Mouse (Mus musculus) CD4-positive naive resting alpha-beta T cell, adult 76 days (primary cell): ENCODE results near the gene Plbd2. TPM values are rescaled to one million over a fixed set of nuclear protein-coding genes. Genes with fewer than 3 reads are reported as not detected.

Experiments
- total RNA-seq: library from RNA; stranded (reverse); gene quantifications from one replicate; pipeline ENCODE4 v1.2.4, GENCODE M21; 2023

The Plbd2 gene
- 15.7 TPM for total RNA-seq

DNA sequence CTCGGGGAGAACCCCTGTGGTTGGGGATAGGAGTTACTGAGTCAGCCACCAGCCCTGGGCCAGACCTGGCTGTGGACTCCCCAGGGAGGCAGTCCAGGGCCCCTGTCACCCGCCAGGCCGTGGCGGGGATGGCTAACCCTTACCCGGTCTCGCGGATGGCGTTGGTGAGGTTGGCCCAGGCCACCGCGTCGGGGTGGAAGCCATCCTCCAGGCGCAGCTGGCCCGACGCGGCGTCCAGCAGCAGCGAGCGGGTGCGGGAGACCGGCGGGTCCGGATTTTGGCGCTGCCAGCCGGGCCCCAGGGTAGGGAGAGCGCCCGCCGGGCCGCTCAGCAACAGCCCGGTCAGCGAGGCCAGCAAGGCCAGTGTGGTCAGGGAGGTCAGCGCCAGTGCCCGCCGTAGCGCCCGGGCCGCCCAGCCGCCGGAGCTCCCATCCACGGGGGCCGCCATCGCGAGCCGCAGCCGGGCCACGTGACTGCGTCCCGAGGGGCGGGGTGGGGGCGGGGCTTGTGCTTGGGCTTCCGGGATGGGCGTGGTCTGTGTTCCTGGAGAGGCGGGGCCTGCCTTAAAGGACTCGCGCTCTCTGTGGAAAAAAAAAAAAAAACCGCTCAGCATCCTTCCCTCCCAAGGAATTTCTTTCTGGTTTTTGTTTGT lies at the start of gene Plbd2:
Gene Plbd2 (minus strand): TSS at position 482 of the 652 bp plus-strand sequence.

DNA sequence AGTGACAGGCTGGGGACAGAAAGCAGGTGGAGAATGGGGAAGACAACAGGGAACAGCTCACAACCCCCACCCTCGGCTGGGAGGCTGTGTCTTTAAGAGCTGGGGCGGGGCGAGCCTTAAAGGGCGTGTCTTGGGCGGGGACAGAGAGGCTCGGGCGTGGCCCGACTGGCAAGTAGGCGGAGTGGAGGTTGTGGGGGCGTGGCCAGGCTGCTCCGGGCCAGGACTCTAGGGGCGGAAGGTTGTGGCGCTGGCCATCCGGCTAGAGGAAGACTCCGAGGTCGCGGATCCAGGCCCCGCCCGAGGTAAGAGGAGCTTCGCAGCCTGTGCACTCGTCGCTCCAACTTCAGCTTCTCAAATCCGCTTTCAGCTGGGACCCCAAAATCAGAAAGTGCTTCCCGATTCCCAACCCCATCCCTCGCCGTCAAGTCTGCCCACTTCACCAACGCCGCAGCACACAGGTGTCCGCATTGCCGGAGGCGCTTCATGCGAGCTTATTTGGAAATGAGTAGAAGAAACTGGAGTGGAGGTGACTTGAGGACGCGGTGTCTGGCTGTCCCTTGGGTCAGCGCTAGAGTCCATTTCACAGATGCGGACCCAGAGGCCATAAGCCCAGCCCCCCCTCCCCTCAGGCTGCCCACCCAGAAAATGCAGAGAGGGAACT lies 7.7 kb upstream of the Plbd2 start, which contains the start of gene Slc8b1:
Gene Slc8b1 (plus strand): TSS at position 187 of the 661 bp plus-strand sequence.

DNA sequence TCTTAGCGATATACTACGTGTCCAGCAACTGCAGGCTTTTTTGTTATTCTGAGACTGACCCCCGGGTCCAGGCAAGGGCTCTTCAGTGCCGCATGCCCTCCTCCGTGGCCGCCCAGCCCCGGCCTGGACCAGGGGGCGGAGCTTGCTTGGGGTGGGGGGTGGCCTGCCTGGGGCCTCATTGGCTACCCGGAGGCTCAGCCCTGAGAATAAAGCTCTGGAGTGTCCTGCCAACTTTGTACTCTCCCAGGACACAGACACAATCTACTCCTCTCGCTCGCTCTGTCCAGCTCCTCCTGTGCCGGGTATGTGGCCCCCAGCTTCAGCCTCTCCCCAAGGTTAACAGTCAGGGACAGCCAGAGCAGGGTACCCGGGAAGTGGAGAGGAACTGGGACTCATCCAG lies 27.1 kb downstream of the Plbd2 start, which contains the start of gene Sds:
Gene Sds (plus strand): TSS at position 231 of the 400 bp plus-strand sequence.

DNA sequence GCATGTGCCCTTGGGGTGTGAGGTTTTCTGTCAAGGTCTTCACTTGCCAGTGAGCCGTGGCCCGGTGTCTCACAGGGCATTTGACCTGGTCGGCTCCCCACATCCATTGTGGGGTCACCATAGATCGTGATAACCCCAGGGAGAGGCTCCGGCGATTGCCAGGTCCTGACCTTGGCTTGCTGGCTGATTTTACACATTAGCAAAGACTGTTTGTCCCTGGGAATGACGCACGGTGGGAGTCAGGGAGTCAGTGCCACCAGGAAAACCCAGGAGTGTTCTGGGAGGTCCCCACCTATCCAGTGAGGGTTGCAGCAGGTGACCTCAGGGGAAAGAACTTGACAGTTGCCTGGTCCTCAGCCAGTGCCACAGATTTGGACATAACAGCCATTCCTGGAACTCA lies 30.7 kb downstream of the Plbd2 start, which contains the start of gene Sdsl:
Gene Sdsl (minus strand): TSS at position 41 of the 400 bp plus-strand sequence.

Other genes with a start within 250 kb of the Plbd2 start
- not detected for gene Lhx5, start 71.9 kb downstream of the Plbd2 start, total RNA-seq
- gene Sdsl, start 30.8 kb downstream of the Plbd2 start, total RNA-seq: not detected
- not detected for gene Sds, start 27.1 kb downstream of the Plbd2 start, total RNA-seq
- 12.6 TPM for gene Slc8b1, start 7.5 kb upstream of the Plbd2 start, total RNA-seq
- 43.1 TPM for gene Tpcn1, start 85.0 kb upstream of the Plbd2 start, total RNA-seq
- 0.91 TPM for gene Iqcd, start 85.4 kb upstream of the Plbd2 start, total RNA-seq
- gene Rita1, start 109.0 kb upstream of the Plbd2 start, total RNA-seq: 4.6 TPM
- gene Ddx54, start 109.1 kb upstream of the Plbd2 start, total RNA-seq: 116 TPM
- gene Cfap73, start 130.6 kb upstream of the Plbd2 start, total RNA-seq: not detected
- gene Rasal1, start 145.2 kb upstream of the Plbd2 start, total RNA-seq: 23.9 TPM
- 197 TPM for gene Dtx1, start 208.3 kb upstream of the Plbd2 start, total RNA-seq
- gene Oas2, start 246.2 kb upstream of the Plbd2 start, total RNA-seq: 12.6 TPM